Mouse (Mus musculus) liver, embryonic 14.5 days (tissue): ENCODE results near the gene Sh3bp1.

Experiments
- CTCF ChIP-seq: IDR thresholded peaks from 2 replicates; pipeline ENCODE4 v1.5.1; 2016; ENCODE audit warnings: antibody characterized with exemption, low read depth, control low read depth
- EP300 ChIP-seq: IDR thresholded peaks from 2 replicates; pipeline ENCODE4 v1.6.1; 2016; ENCODE audit warnings: antibody characterized with exemption, low read depth

GRCm38 (mm10) chr15:78876258-78876696, 23.3 kb upstream of the Sh3bp1 start:
- TF ChIP-seq CTCF (peak; percentile 88), EP300 (peak; percentile 79)
